Mouse (Mus musculus): ENCODE data around the gene Slc8a2.

The Slc8a2 gene

GRCm38 (mm10) chr7:16162036-16162435 lies 32.4 kb downstream of the Slc8a2 start:
- DNase-seq (ENCODE audit: low read depth, low spot score): no peak

GRCm38 (mm10) chr7:16172141-16172581 lies 42.5 kb downstream of the Slc8a2 start:
- no peak for DNase-seq (ENCODE audit: low read depth, low spot score)

- DNase-seq (ENCODE audit: low read depth, low spot score): no peak
Observed at GRCm38 (mm10) chr7:16172586-16173140, 43.0 kb downstream of the Slc8a2 start.

- no peak for DNase-seq (ENCODE audit: low read depth, low spot score)
Observed at GRCm38 (mm10) chr7:16173146-16173545, 43.5 kb downstream of the Slc8a2 start.

GRCm38 (mm10) chr7:16174597-16175541 lies 45.2 kb downstream of the Slc8a2 start, which contains the start of gene Meis3:
Gene Meis3 (plus strand): TSS chr7:16175090.
- DNase-seq (ENCODE audit: low read depth, low spot score): peak; percentile 76

GRCm38 (mm10) chr7:16175542-16175931 lies 45.9 kb downstream of the Slc8a2 start:
- DNase-seq (ENCODE audit: low read depth, low spot score): peak; percentile 33

- no peak for DNase-seq (ENCODE audit: low read depth, low spot score)
Observed at GRCm38 (mm10) chr7:16178114-16178513, 48.5 kb downstream of the Slc8a2 start.

- peak; percentile 73 for DNase-seq (ENCODE audit: low read depth, low spot score)
Observed at GRCm38 (mm10) chr7:16183663-16184062, 54.0 kb downstream of the Slc8a2 start.

- no peak for DNase-seq (ENCODE audit: low read depth, low spot score)
Observed at GRCm38 (mm10) chr7:16187494-16187893, 57.9 kb downstream of the Slc8a2 start.

GRCm38 (mm10) chr7:16192315-16192714 lies 62.7 kb downstream of the Slc8a2 start:
- peak; percentile 74 for DNase-seq (ENCODE audit: low read depth, low spot score)

- no peak for DNase-seq (ENCODE audit: low read depth, low spot score)
Observed at GRCm38 (mm10) chr7:16193702-16194101, 64.1 kb downstream of the Slc8a2 start.

- DNase-seq (ENCODE audit: low read depth, low spot score): no peak
Observed at GRCm38 (mm10) chr7:16196616-16197015, 67.0 kb downstream of the Slc8a2 start.

- DNase-seq (ENCODE audit: low read depth, low spot score): no peak
Observed at GRCm38 (mm10) chr7:16197166-16197565, 67.5 kb downstream of the Slc8a2 start.

GRCm38 (mm10) chr7:16198540-16198939 lies 68.9 kb downstream of the Slc8a2 start:
- no peak for DNase-seq (ENCODE audit: low read depth, low spot score)

GRCm38 (mm10) chr7:16201136-16201535 lies 71.5 kb downstream of the Slc8a2 start:
- no peak for DNase-seq (ENCODE audit: low read depth, low spot score)

GRCm38 (mm10) chr7:16202756-16203504 lies 73.3 kb downstream of the Slc8a2 start:
- no peak for DNase-seq (ENCODE audit: low read depth, low spot score)

GRCm38 (mm10) chr7:16203505-16203903 lies 73.9 kb downstream of the Slc8a2 start:
- no peak for DNase-seq (ENCODE audit: low read depth, low spot score)

- DNase-seq (ENCODE audit: low read depth, low spot score): no peak
Observed at GRCm38 (mm10) chr7:16204791-16205190, 75.2 kb downstream of the Slc8a2 start.

- no peak for DNase-seq (ENCODE audit: low read depth, low spot score)
Observed at GRCm38 (mm10) chr7:16207076-16207475, 77.5 kb downstream of the Slc8a2 start.

GRCm38 (mm10) chr7:16207496-16207895 lies 77.9 kb downstream of the Slc8a2 start:
- DNase-seq (ENCODE audit: low read depth, low spot score): no peak

- no peak for DNase-seq (ENCODE audit: low read depth, low spot score)
Observed at GRCm38 (mm10) chr7:16208781-16209665, 79.4 kb downstream of the Slc8a2 start.
